Mouse (Mus musculus) c-Kit-negative CD71-positive TER-119-positive erythroid progenitor cells, embryonic 14.5 days (primary cell): ENCODE results near the gene Hvcn1.
A peak's percentile ranks its signal among the peaks of the same experiment; 100 is the strongest.
"Not testable (repeated sequence)": the region's sequence is repeated elsewhere in the genome, so short reads cannot be mapped to it uniquely, and the experiment has no call there.

Source experiments
- DNase-seq: peaks from one replicate; pipeline ENCODE4 v3.0.0-alpha.2; 2013; ENCODE audit warnings: low read depth, low spot score

Gene Hvcn1

DNA sequence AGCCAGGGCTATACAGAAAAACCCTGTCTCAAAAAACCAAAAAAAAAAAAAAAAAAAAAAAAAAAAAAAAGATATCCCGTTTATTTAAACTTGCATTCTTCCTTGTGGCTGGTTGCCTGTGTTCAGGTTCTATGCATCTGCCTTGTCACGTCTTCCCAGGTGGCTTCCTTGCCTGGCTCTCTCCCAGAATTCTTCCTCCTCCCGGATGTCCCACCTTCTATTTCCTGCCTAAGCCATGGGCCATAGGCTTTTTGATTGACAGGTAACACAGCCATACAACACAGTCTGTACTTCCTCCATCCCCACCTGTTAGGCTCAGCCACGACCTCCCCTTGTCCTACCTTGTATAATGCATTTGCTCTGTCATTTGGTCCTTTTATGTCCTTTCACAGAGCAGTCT is at the start of gene Hvcn1:
TSS of gene Hvcn1 (plus strand) at position 330 of the 400 bp plus-strand sequence.
- no peak for DNase-seq

DNA sequence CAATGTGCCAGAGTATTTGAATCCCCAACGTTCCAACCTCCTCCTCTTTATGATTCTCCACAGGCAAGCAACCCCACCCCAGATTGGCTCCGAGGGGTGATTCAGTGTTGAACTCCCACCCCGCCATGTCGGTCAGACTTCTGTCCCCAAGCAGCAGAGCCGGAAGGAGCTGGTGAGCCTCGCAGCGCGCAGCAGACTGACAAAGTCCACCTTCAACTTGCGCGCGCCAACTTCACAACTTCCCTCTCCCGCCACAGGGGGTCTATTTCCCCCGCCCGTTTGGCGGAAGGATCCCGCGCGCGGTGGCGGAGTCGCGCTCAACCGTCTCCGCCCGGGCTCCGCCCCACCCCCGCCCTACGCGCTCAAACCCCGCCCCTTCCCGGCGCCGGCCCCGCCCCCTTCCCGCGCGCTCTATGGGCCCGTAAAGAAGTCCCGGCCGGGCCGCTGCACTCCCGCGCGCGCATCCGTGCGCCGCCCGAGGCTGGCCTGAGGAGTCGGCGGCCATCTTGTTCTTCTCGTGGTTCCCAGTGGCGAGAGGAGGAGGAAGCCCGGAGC is 48.7 kb upstream of the Hvcn1 start, which contains the start of gene Ppp1cc:
TSS of gene Ppp1cc (plus strand) at position 452 of the 555 bp plus-strand sequence.
- peak; percentile 82 for DNase-seq

DNA sequence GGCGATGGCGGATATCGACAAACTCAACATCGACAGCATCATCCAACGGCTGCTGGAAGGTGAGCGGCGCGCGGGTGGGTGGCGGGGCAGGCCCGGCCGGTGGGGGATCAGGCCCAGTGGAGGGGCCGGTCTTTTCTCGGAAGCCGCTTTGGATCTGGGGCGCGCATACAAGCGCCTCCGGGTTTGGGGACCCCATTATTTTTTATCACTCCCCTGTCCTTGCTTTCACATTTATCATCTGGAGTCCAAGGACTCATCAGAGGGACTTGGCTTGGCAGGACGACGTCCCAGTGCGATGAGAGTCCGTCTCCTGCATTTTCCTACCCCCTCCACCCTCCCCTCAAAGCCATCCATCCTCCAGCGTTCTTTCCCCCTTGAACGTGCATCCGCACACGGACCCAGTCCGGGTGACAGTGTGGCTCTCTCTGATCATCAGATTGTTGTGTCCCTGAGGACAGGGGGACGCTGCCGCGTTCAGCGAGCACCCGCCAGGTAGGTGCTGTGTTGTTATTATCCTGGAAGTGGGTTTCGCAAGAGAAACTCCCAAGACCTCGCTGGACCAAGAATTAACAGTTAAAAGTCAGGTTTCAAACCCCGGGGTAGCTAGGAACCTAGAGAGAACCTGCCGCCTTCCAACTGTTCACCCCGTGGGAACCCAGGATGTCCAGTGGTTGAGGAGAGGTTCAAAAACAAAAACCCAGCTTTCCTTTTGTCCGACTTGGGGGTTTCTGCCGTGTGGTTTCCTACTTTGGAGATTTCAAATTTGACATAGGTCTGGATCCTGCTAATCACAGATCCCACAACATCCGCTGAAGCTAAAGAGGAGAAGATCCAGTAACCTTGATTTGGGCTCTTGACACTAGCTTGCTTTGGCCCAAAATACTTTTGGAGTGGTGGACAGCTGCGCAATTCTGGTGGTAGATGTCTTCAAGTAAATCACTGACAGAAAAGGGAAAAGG is 47.8 kb upstream of the Hvcn1 start:
- DNase-seq: peak; percentile 28

DNA sequence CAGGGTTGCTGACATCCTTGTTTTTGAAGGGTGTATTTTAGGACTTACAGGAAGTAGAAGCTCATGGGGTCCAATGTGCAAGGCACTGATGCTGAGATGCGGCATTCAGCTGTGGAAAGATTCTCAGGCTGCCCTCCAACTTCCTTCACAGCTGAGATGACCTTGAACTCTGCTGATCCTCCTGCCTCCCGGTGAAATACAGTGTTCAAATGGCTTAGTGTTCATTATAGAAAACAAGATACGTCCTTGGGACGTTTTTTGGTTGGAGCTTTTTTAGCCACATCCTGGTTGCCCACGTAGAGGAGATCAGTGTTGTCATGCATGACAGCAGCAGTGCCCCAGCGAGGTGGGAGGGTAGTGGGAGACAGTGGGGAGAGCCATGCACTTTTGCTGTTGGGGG is 43.4 kb upstream of the Hvcn1 start:
- no peak for DNase-seq

DNA sequence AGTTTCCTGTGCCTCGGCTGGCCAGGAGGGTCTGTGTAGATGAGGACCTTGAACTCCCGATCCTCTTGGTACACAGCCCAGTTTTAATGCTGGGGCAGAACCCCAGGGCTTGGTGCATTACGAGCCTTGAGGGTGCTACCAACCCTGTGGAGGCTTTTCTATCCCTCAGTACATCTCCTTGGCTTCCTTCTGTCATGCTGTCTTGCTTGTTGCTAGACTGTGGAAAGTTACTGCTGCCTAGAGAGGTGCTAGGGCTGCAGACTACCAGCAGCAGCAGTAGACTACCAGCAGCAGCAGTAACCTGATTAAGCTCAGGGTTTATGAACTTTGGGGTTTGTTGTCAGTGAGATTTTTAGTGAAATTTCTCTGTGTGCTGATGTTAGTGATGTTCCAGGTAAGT is 42.6 kb upstream of the Hvcn1 start:
- DNase-seq: no peak

DNA sequence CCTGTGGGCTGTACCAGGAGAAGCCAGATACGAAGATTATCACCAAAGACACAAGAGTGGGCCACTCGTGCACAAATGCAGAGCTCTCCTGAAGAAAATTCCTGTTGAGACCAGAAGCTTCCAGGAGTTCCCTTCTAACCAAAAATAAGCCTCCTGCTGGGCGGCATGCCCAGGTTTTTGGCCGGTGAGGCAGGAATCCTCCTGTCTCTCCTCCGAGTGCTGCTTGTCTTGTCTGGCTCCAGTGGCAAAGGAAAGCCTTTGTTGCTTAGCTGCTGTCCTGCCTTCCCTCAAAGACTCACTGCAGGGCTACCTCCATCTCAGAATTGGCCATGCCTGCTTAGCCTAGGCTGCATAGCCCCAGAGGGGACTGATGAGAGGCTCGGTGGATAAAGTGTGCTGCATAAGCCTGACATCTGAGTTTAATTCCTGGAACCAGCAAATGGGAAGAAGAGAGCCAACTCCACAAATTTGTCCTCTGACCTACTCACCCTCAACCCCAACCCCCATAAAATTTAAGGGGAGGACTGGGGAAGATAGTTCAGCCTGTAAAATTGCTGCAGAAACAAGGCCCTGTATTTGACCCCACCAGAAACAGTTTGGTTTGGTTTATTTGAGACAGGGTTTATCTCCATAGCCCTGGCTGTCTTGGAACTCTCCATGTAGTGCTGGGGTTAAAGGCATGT is 41.2 kb upstream of the Hvcn1 start:
- no peak for DNase-seq

DNA sequence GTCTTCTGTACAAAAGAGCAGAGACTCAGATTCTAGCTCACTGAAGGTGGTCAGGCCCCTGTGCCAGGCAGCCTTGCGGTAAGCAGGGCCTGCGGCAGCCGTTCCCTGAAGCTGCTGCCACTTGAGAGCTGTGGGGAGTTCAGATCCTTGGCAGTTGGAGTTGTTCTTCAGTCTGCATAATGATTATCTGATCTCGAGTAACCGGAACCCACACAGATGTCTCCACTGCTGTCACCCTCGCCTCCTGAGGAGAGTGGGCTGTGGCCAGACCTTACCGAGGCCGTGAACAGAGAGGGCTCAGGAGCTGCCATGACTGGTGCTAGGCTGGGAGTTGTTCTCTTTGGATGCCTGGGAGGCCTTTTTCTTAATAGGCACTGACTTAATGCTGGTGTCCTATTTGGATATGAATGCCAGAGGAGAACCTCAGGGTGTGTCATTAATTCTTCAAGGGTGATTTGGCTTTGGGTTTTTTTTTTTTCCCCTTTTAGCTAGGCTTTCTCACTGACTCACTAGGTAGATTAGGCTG is 39.9 kb upstream of the Hvcn1 start:
- DNase-seq: no peak

DNA sequence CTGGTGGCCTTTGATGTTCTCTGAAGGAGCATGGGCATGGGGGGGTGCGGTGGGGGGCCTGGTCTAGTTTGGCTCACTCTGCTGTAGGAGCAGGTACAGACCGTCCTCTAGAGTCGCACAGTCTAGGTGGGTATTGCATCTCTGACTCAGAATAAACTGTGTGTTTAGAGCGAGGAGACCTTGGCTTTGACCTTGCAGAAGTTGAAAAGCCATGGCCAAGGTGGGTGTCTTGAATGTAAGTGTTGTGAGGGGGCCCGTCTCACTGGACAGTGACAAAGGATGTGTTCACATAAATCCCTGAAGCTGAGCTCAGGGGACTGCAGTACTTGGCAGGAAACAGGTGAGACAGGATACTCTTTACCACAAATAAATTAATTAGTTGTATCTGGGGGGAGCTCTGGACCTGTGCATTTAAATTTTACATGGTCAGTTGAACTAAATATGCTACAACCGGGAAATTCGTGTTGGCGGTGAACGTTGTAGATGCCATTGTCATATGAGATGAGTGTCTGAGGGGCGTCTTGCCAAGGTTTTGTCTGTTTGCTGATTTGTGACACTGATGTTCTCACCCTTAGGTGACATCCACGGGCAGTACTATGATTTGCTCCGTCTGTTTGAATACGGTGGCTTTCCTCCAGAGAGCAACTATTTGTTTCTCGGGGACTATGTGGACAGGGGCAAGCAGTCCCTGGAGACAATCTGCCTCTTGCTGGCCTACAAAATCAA is 38.1 kb upstream of the Hvcn1 start:
- DNase-seq: no peak

DNA sequence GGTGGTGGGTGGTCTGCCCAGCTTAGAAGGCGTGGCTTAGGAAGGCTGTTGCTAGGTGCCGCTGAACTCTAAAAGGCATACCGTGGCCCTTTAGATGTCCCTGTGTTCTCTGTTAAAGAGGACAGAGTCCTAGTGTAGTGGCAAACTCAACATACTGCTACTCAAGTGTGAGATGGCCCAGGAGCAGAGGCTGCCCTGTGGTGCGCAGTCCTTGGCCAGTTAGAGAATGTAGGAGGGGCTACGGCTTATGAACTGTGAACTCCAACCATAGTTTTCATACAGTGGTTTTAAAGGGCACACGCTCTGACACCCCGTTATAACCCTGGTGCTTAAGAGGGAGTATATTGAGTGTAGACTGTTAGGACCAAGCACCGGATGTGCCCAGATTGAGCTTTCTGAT is 35.5 kb upstream of the Hvcn1 start:
- DNase-seq: no peak

DNA sequence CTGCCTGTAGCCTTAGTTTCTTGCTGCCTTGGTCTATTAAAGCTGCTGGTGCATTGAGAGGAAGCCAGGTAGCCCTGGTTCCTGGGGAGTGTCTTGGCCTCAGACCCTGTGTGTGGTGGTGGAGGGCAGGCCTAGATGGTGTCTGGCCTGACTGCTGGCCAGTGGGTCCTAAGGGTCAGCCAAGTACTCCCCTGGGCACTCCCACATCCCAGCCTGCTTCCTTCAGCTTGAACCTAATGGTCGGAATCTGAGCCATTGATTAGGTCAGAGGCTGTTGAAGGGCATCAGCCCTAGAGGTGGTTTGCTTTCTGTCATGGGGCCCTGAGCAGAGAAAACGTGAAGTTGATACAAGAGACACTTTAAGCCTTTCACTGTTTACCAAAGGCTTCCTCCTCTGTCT is 31.2 kb upstream of the Hvcn1 start:
- no peak for DNase-seq

DNA sequence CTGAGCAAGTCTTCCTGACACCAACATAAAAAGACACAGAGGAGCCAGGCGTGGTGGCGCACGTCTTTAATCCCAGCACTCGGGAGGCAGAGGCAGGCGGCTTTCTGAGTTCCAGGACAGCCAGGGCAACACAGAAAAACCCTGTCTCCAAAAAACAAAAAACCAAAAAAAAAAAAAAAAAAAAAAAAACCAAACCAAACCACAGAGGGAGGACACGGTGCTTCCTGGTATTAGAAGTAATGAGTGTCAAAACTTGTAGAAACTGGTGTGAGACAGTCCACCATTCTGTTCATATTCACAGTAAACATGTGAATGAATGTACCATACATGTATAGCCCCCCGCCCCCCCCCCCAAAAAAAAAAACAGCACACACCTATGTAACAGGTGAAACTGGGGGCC is 30.6 kb upstream of the Hvcn1 start:
- no peak for DNase-seq

DNA sequence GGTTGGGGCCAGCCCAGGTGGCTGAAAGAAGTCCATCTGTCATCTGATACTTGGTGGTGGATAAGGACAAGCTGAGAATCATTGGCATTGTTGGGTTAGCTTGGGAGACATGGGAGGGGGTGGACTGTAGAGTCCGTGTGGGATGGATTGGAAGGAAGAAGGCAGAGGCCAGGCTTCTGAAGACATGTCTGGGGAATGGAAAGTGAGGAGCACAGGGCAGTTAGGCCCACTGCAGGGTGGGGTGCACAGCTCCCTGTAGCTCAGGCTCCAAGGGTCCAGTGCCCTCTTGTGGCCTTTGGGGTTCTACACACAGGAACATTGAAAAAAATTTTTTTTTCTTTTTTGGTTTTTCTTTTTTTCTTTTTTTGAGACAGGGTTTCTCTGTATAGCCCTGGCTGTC is 30.2 kb upstream of the Hvcn1 start:
- DNase-seq: no peak

DNA sequence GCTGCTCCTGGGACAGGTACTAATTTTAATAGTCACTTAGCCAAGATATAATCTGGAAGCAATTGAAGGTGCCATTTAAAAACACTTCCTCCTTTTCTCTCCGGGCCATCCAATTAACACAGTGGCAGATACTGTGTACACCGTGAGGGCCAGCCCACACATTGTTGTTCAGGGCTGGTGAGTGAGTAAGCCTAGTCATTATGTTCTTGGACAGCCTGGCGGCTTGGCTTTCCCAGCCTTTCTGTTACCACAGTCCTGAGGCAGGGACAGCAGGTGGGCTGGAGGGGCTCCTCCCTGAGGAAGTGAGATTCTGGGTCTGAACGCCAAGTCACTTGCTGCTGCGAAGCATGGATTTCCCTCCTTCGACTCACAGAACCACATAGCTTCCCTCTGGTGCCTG is 26.9 kb upstream of the Hvcn1 start:
- DNase-seq: no peak

DNA sequence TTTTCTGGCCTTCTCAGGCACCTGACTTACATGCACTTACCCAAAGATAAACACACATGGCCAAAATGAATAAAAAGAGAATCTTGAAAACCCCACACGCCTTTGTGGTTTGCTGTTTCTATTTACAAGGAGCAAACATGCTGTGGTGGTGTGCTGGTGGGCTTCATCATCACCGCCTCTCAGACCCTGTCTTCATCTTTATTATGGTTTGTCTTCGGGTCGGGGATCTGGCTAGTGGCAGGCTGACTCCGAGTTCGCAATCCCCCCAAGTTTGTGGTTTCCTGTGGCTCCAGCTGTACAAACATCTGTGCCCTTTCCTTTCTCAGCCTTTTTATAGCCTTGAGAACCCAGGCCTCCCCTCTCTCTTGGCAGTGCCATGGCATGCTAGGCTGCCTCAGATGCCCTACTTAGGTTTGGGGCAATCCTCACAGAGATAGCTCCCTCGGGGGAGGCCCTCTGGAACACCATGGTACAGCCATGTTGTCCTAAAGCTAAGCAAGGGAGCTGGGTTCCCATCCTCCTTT is 22.3 kb upstream of the Hvcn1 start:
- no peak for DNase-seq

DNA sequence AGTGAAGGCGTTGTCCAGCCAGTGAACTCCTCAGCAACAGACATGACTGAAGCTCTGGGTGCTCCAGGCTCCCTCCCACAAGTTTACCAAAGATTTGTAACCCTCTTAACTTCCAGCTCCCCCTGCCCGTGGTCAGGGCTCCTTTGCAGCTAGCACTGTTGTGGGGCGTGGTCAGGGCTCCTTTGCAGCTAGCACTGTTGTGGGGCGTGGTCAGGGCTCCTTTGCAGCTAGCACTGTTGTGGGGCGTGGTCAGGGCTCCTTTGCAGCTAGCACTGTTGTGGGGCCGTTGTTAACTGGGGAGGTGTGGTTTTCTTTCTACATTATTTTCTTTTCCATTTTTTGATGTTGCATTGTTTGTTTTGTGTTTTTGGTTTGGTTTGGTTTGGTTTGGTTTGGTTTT is 21.7 kb upstream of the Hvcn1 start:
- not testable (repeated sequence) for DNase-seq

DNA sequence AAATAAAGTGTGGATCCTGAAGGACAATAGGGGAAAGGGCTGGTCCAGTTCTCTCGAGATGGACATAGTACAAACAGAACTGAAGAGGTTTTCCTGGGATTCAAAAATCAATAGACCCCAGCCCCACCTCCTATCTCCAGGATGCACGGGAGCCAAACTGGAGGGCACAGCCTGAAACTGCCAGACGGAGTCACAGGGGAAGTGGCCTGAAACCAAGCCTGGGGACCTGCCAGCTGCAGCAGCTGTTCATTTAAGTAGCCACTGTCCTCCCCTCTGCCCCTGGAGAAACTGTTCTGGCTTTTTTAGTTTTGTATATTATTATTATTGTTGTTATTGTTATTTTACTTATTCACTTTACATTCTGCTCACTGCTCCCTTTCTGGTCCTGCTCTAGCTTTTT is 17.5 kb upstream of the Hvcn1 start:
- DNase-seq: no peak

DNA sequence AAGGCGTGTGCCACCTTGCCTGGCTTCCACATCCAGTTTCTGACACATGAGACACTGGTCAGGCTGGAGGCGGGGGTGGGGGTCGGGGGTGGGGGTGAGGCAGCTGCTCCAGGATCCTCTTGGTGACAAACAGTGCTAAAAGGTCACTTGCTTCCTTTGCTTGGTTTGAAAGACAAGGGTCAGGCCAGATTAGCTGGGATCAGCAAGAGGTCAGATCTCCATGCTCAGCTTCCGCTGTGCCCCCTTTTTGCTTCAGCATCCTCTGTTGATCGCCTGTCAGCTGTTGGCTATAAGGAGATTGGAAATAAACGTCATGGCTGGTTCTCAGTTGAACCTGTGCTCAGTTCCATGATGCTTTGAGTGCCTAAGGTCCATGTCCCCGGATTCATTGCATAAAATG is 16.1 kb upstream of the Hvcn1 start:
- no peak for DNase-seq

DNA sequence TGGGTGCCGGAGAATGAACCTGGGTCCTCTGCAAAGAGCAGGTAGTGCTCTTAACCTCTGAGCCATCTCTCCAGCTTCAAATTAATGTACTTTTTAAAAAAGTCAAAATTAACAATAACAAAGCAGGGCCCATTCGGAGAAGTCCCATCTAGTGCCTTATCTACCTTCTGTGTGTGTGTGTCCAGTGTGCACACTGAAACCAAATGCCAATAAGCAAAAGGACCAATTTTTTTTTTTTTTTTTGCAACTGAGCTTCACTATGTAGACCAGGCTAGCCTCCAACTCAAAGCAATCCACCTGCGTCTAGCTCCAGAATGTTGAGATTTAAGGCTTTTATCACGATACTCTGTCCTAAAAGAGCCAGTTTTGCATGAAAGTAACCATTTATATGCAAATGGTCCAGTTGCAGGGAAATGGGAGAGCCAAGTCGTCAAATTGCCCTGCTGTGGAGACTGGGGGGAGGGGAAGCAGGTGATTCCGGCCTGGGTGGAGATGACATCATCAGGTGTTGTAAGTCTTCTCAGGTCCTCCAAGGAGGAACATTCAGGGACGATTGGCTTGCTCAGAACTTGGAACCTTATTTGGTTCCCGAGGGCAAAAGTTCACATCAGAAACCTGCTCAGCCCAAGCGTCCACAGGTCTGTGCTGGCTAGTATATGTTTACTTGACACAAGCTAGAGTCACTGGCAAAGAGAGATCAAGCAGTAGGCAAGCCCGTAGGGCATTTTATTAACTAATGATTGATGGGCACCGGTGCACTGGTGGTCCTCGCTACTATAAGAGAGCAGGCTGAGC is 15.1 kb upstream of the Hvcn1 start:
- DNase-seq: no peak

DNA sequence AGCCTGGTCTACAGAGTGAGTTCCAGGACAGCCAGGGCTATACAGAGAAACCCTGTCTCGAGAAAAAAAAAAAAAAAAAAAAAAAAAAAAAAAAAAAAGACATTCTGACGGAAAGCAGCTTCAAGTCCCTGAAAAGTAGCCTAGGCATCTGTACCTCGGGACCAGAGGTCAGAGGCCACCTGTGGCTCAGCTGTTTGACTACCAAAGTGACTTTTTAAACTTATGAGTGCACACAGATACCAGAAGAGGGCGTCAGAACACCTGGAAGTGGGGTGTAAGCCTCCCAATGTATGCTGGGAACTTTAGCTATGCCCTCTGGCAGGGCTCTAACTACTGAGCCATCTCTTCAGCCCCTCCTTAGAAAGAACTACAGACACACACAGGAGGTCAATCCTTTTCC is 14.3 kb upstream of the Hvcn1 start:
- DNase-seq: no peak

DNA sequence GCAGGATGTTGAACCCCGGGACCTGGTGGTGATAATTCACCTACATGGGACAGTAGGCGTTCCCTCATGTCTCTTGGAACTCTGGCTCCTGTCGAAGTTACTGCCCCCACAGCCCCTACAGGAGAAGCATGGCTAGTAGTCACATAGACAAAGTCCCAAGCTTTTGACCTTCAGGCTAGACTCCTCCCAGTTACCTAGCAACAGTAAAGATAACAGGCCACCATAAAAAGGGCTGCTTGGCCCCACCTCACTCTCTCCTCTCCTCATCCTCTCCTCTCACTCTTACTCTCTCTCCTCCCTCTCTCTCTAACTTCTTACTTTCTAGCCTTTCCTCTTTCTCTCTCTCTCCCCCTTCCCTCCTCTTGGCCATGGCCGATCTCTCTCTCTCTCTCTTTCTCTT is 5.7 kb upstream of the Hvcn1 start:
- DNase-seq: no peak

DNA sequence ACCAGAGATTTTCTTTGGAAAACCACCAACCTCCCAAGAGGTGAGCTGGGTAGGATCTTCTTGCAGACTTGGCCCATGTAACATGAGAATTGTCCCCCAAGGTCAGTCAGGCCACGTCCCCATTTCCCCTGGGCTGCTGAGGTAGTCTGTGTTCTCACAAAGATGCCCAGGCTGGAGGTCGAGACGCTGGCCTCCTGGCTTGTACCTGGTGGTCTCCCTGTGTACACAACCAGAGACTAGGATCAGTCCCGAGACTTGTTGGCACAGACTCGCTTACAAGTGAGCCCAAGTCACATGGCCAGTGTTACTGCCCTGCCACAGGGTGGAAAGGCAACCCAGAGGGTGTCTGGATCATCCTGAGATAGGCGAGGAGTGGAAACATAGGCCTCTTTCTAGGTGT is 4.7 kb upstream of the Hvcn1 start:
- no peak for DNase-seq
